Mouse (Mus musculus) embryonic facial prominence, embryonic 11.5 days (tissue): ENCODE measurements around the gene Rbm11. TPM values are rescaled to one million over a fixed set of nuclear protein-coding genes. Genes with fewer than 3 reads are reported as not detected.

Experiments
- ATAC-seq: fragments of 200-750 bp; cut with Nextera tagmentation; replicated peaks from 2 replicates; pipeline ENCODE4 v1.8.0; 2017; ENCODE audit warnings: low read depth; ENCODE audit not compliant: insufficient number of reproducible peaks, low FRiP score, low TSS enrichment
- DNase-seq: peaks from one replicate; pipeline ENCODE4 v3.0.0-alpha.2; 2015; ENCODE audit warnings: low spot score
- H3K27ac ChIP-seq: fragments of 300-500 bp; sonication (generic); replicated peaks from 2 replicates; pipeline ENCODE4 v1.5.1; 2014; ENCODE audit warnings: mild to moderate bottlenecking, low read depth, low read length, control low read depth
- H3K27me3 ChIP-seq: fragments of 300-500 bp; sonication (generic); 2 replicates; pipeline ENCODE4 v1.6.1; 2014; ENCODE audit warnings: mild to moderate bottlenecking, low read length, moderate library complexity, mixed read lengths; ENCODE audit not compliant: control insufficient read depth, insufficient read depth
- H3K36me3 ChIP-seq: fragments of 300-500 bp; sonication (generic); replicated peaks from 2 replicates; pipeline ENCODE4 v1.6.1; 2014; ENCODE audit warnings: low read depth, mild to moderate bottlenecking, low read length, moderate library complexity, mixed read lengths; ENCODE audit not compliant: control insufficient read depth, insufficient read depth
- H3K4me1 ChIP-seq: fragments of 300-500 bp; sonication (generic); 2 replicates; pipeline ENCODE4 v1.6.1; 2014; ENCODE audit warnings: low read length, mixed read lengths; ENCODE audit not compliant: control insufficient read depth, insufficient read depth
- H3K4me2 ChIP-seq: fragments of 300-500 bp; sonication (generic); 2 replicates; pipeline ENCODE4 v1.6.1; 2014; ENCODE audit warnings: low read depth, mild to moderate bottlenecking, control low read depth, low read length, moderate library complexity
- H3K4me3 ChIP-seq: fragments of 300-500 bp; sonication (generic); 2 replicates; pipeline ENCODE4 v1.5.1; 2014; ENCODE audit warnings: low read depth, low read length, control low read depth
- H3K9ac ChIP-seq: fragments of 300-500 bp; sonication (generic); replicated peaks from 2 replicates; pipeline ENCODE4 v1.6.1; 2014; ENCODE audit warnings: mild to moderate bottlenecking, control low read depth, low read length
- H3K9me3 ChIP-seq: fragments of 300-500 bp; sonication (generic); replicated peaks from 2 replicates; pipeline ENCODE4 v1.6.1; 2016; ENCODE audit warnings: mild to moderate bottlenecking, low read length, inconsistent platforms, mixed read lengths; ENCODE audit not compliant: control insufficient read depth
- WGBS: fragments of 180-500 bp; shearing (Covaris S2); extraction: QIAGEN DNeasy Blood & Tissue Kit; methylation state at CpG from one replicate; pipeline ENCODE4 v1.1.7; 2014; 5-methylcytosine and 5-hydroxymethylcytosine counted together
- polyA plus RNA-seq: library from polyadenylated mRNA; unstranded; fragments of >200 nt; fragmentation: Nextera tagmentation; extraction: Ambion mirVana; gene quantifications from 2 replicates; pipeline ENCODE4 v1.2.1, GENCODE M21; 2014

Rbm11 gene
- 0.41 and 0.60 TPM in 2 replicates for polyA plus RNA-seq

- Histone ChIP-seq H3K9ac (peak within 1 kb of the TSS; percentile 57), H3K4me3 (peak within 1 kb of the TSS; percentile 71), H3K4me2 (peak within 1 kb of the TSS; percentile 58), H3K27me3 (no peaks in the 10 kb centered on the region), H3K9me3 (no peaks in the 10 kb centered on the region), H3K27ac (no peak within 1 kb of the TSS), H3K36me3 (no peaks in the 10 kb centered on the region), H3K4me1 (no peaks in the 10 kb centered on the region)
- WGBS = under 1% methylated on average over 52 of the region's 55 CpGs
- DNase-seq (peak; percentile 85), ATAC-seq (peak; percentile 94)
These were observed at the start of gene Rbm11 for GRCm38 (mm10) chr16:75592671-75593500. Gene Rbm11, plus strand, starts transcription at chr16:75592844.

- Histone ChIP-seq H3K36me3 (no peaks in the 10 kb centered on the region), H3K4me2 (no peak overlapping the region), H3K4me1 (no peaks in the 10 kb centered on the region), H3K9me3 (no peaks in the 10 kb centered on the region), H3K9ac (no peak overlapping the region), H3K27me3 (no peaks in the 10 kb centered on the region), H3K4me3 (no peak overlapping the region), H3K27ac (no peak overlapping the region)
- WGBS = 72% methylated on average over 1 of the region's 1 CpGs
- no peak for DNase-seq
- no peak for ATAC-seq
These were observed 47.3 kb upstream of the Rbm11 start for GRCm38 (mm10) chr16:75545310-75545709.

GRCm38 (mm10) chr16:75562910-75563309 is 29.7 kb upstream of the Rbm11 start:
- H3K27me3 ChIP-seq = no peaks in the 10 kb centered on the region
- ATAC-seq (no peak), DNase-seq (no peak)
- no peak overlapping the region for H3K4me3 ChIP-seq
- H3K4me1 ChIP-seq = no peaks in the 10 kb centered on the region
- H3K4me2 ChIP-seq = no peak overlapping the region
- no peaks in the 10 kb centered on the region for H3K36me3 ChIP-seq
- H3K27ac ChIP-seq = no peak overlapping the region
- no peak overlapping the region for H3K9ac ChIP-seq
- H3K9me3 ChIP-seq = no peaks in the 10 kb centered on the region
- WGBS = 92% methylated on average over 2 of the region's 2 CpGs

GRCm38 (mm10) chr16:75582279-75582678 is 10.4 kb upstream of the Rbm11 start:
- H3K27me3 ChIP-seq = no peaks in the 10 kb centered on the region
- whole genome bisulfite sequencing = 81% methylated on average over 5 of the region's 5 CpGs
- no peak for ATAC-seq

GRCm38 (mm10) chr16:75585961-75586360 is 6.7 kb upstream of the Rbm11 start, which contains the start of gene Lipi:
Gene Lipi, minus strand, starts transcription at chr16:75586061.
- H3K9ac ChIP-seq = no peak within 1 kb of the TSS
- no peaks in the 10 kb centered on the region for H3K27me3 ChIP-seq
- H3K36me3 ChIP-seq = no peaks in the 10 kb centered on the region
- no peak within 1 kb of the TSS for H3K4me2 ChIP-seq
- ATAC-seq (no peak), DNase-seq (no peak)
- no peak within 1 kb of the TSS for H3K27ac ChIP-seq
- no peak within 1 kb of the TSS for H3K4me3 ChIP-seq
- no peaks in the 10 kb centered on the region for H3K9me3 ChIP-seq
- H3K4me1 ChIP-seq = no peaks in the 10 kb centered on the region
- 77% methylated on average over 7 of the region's 7 CpGs for WGBS

More at GRCm38 (mm10) chr16:75582279-75582678, 10.4 kb upstream of the Rbm11 start:
- H3K27ac ChIP-seq = no peak overlapping the region
- no peak overlapping the region for H3K4me3 ChIP-seq
- H3K4me2 ChIP-seq = no peak overlapping the region
- no peak overlapping the region for H3K9ac ChIP-seq
- H3K4me1 ChIP-seq = no peaks in the 10 kb centered on the region
- DNase-seq = no peak
- H3K9me3 ChIP-seq = no peaks in the 10 kb centered on the region
- no peaks in the 10 kb centered on the region for H3K36me3 ChIP-seq

DNA sequence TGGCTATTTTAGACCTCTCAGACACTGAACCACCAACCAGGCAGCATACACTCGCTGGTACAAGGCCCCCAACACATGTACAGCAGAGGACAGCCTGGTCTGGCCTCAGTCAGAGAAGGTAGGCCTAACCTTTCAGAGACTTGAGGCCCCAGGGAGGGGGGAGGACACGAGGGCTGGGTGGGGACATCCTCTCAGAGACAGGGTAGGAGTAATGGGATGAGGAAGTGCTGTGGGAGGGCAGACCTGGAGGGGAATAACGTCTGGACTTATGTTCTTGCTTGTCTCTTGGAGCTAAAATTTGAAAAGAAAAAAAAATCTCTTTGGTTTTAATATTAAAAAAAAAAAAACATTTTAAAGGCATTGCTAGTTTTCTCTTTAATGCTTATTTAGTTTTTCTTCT is 6.2 kb upstream of the Rbm11 start:
- Histone ChIP-seq H3K27ac (no peak overlapping the region), H3K27me3 (no peaks in the 10 kb centered on the region), H3K36me3 (no peaks in the 10 kb centered on the region), H3K4me3 (no peak overlapping the region), H3K9me3 (no peaks in the 10 kb centered on the region), H3K9ac (no peak overlapping the region), H3K4me1 (no peaks in the 10 kb centered on the region), H3K4me2 (no peak overlapping the region)
- ATAC-seq (no peak), DNase-seq (no peak)
- WGBS = 30% methylated on average over 3 of the region's 3 CpGs

GRCm38 (mm10) chr16:75593501-75594183 is 998 bp downstream of the Rbm11 start:
- 13% methylated on average over 15 of the region's 15 CpGs for WGBS
- Histone ChIP-seq H3K4me2 (peak overlapping the region; percentile 58), H3K4me3 (peak overlapping the region; percentile 71), H3K27ac (no peak overlapping the region), H3K9me3 (no peaks in the 10 kb centered on the region), H3K27me3 (no peaks in the 10 kb centered on the region), H3K36me3 (no peaks in the 10 kb centered on the region), H3K9ac (no peak overlapping the region), H3K4me1 (no peaks in the 10 kb centered on the region)
- ATAC-seq (no peak; the same call in 1 of the 2 replicates), DNase-seq (peak; percentile 15)

- no peak for ATAC-seq
- 71% methylated on average over 1 of the region's 1 CpGs for WGBS
- Histone ChIP-seq H3K36me3 (no peaks in the 10 kb centered on the region), H3K9ac (no peak overlapping the region), H3K4me3 (no peak overlapping the region), H3K9me3 (no peaks in the 10 kb centered on the region), H3K27ac (no peak overlapping the region), H3K4me1 (no peaks in the 10 kb centered on the region), H3K4me2 (no peak overlapping the region), H3K27me3 (no peaks in the 10 kb centered on the region)
- no peak for DNase-seq
These were observed 13.8 kb downstream of the Rbm11 start for GRCm38 (mm10) chr16:75606415-75606814.
